Mouse (Mus musculus) liver, embryonic 14 days (tissue): ENCODE measurements around the gene Mesp1. TPM values are rescaled to one million over a fixed set of nuclear protein-coding genes. Genes with fewer than 3 reads are reported as not detected.

Experiments used
- polyA plus RNA-seq: library from polyadenylated mRNA; depleted of rRNA; stranded (reverse); fragments of >200 nt; gene quantifications from 2 replicates; pipeline ENCODE4 v1.2.3, GENCODE M21; 2012; rRNA removed

The Mesp1 gene
- polyA plus RNA-seq = 0.02 TPM in 1 of 2 replicates, not detected in the other

GRCm38 (mm10) chr7:79793688-79794087, at the start of gene Mesp1:
Gene Mesp1 (minus strand): TSS chr7:79793788.

GRCm38 (mm10) chr7:79810611-79811506, 17.3 kb upstream of the Mesp1 start, which contains the start of gene Mesp2:
Gene Mesp2 (plus strand): TSS chr7:79810727.

GRCm38 (mm10) chr7:79742659-79743536, 50.7 kb downstream of the Mesp1 start, which contains the start of the genes Pex11a and Wdr93:
Gene Pex11a (minus strand): TSS chr7:79743131.
Gene Wdr93 (plus strand): TSS chr7:79743163.

Other genes with a start within 250 kb of the Mesp1 start
- gene Rhcg, start 176.1 kb downstream of the Mesp1 start, polyA plus RNA-seq = 0.03 and 0.06 TPM in 2 replicates
- gene Ticrr, start 133.6 kb downstream of the Mesp1 start, polyA plus RNA-seq = 3.7 and 4.3 TPM in 2 replicates
- 0.46 and 0.51 TPM in 2 replicates for gene Kif7, start 78.1 kb downstream of the Mesp1 start, polyA plus RNA-seq
- gene Plin1, start 60.9 kb downstream of the Mesp1 start, polyA plus RNA-seq = not detected in 2 replicates
- gene Pex11a, start 50.7 kb downstream of the Mesp1 start, polyA plus RNA-seq = 0.97 and 1.1 TPM in 2 replicates
- 0.02 and 0.03 TPM in 2 replicates for gene Wdr93, start 50.6 kb downstream of the Mesp1 start, polyA plus RNA-seq
- 0.03 TPM in 2 replicates for gene Mesp2, start 16.9 kb upstream of the Mesp1 start, polyA plus RNA-seq
- gene Anpep, start 67.3 kb upstream of the Mesp1 start, polyA plus RNA-seq = 16.2 and 17.8 TPM in 2 replicates
- gene Ap3s2, start 126.9 kb upstream of the Mesp1 start, polyA plus RNA-seq = 5.5 and 6.2 TPM in 2 replicates
- 1.8 and 2.3 TPM in 2 replicates for gene Arpin, start 141.6 kb upstream of the Mesp1 start, polyA plus RNA-seq
- 4.7 and 6.0 TPM in 2 replicates for gene Zfp710, start 231.0 kb upstream of the Mesp1 start, polyA plus RNA-seq